Mouse (Mus musculus) C2C12 (cell line): Measurements from ENCODE around the gene Ncbp1.

ENCODE experiments used
- CEBPB ChIP-seq: IDR thresholded peaks from one replicate; pipeline ENCODE4 v1.6.1; 2011; ENCODE audit warnings: low read depth, mild to moderate bottlenecking, control low read depth, moderate library complexity
- CTCF ChIP-seq: IDR thresholded peaks from one replicate; pipeline ENCODE4 v1.5.1; 2011; ENCODE audit not compliant: control insufficient read depth, insufficient read depth, insufficient read length
- FOSL1 ChIP-seq: IDR thresholded peaks from one replicate; pipeline ENCODE4 v1.8.0; 2011; ENCODE audit warnings: mild to moderate bottlenecking, low read length; ENCODE audit not compliant: poor library complexity, insufficient read depth, severe bottlenecking
- MAX ChIP-seq: IDR thresholded peaks from one replicate; pipeline ENCODE4 v1.6.1; 2011; ENCODE audit warnings: mild to moderate bottlenecking, control low read depth
- MYOD1 ChIP-seq: IDR thresholded peaks from one replicate; pipeline ENCODE4 v1.6.1; 2011; ENCODE audit warnings: low read depth; ENCODE audit not compliant: control insufficient read depth, insufficient read length
- MYOG ChIP-seq: IDR thresholded peaks from one replicate; pipeline ENCODE4 v1.6.1; 2011; ENCODE audit not compliant: control insufficient read depth, insufficient read length; ENCODE audit errors: extremely low read depth
- USF1 ChIP-seq: IDR thresholded peaks from one replicate; pipeline ENCODE4 v1.6.1; 2011; ENCODE audit warnings: low read depth, mild to moderate bottlenecking, control low read depth, moderate library complexity

DNA sequence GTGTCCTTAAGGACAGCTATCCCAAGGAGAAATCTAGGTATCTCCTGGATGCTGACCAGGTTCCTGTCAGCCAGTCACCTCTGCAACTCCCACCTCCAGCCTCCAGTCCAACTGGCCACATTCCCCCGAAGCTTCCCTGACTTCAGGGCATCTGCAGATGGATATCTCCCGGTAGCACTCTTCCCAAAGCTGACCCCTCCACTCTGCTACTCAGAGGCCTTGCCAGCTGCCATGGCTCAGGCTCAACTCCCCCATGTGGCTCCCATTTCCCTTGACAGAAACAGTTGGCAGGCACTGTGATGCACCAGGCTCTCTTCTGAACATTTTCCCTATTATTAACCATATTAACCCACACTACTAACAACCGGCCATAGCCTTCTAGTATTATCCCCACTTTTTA is 27.1 kb upstream of the Ncbp1 start:
- TF ChIP-seq CTCF: no peak
- no peak for TF ChIP-seq USF1
- no peak for TF ChIP-seq MYOG
- no peak for TF ChIP-seq MYOD1
- no peak for TF ChIP-seq FOSL1
- no peak for TF ChIP-seq CEBPB
- no peak for TF ChIP-seq MAX
